Mouse (Mus musculus): ENCODE data around the gene Sobp. TPM values are rescaled to one million over a fixed set of nuclear protein-coding genes. Genes with fewer than 3 reads are reported as not detected.

The Sobp gene
- polyA plus RNA-seq, 1 experiment from 2014 or later, result 1.9 TPM

DNA sequence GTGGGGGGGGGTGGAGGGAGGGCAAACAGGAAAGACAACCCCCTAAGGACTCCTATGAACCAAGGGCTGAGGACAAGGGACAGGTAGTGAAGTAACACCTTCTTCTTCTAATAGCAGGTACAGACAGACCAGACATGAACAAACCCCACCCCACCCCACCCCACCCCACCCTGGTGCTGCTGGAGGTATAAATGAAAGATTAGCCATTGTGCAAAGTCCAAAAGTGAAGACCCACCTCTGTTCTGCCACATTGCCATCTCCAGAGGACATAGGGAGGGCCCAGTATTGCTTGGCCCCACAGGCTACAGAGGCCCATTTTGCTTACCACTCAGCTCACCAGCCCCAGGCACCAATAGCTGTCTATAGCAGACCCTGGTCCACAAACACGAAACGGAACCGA, 219.1 kb downstream of the Sobp start:
- H3K27ac ChIP-seq (ENCODE audit: low read length), result no peak overlapping the region
- H3K9me3 ChIP-seq (replicated peaks; ENCODE audit: control insufficient read depth, low read length), result peaks cover 4% of the 10 kb centered on the region; the same call in 1 of the 2 replicates
- ATAC-seq (replicated peaks; ENCODE audit: extremely low read depth, insufficient read depth, low FRiP score), result no peak
- H3K4me3 ChIP-seq (ENCODE audit: low read length), result no peak overlapping the region
- WGBS, result 92% methylated on average over 3 of the region's 3 CpGs
- H3K9ac ChIP-seq (ENCODE audit: low read length), result no peak overlapping the region
- peaks cover 5% of the 10 kb centered on the region for H3K4me1 ChIP-seq (ENCODE audit: control insufficient read depth, insufficient read depth, low read length)
- no peak overlapping the region for H3K4me2 ChIP-seq (ENCODE audit: low read depth, low read length)
- H3K36me3 ChIP-seq (ENCODE audit: control insufficient read depth, insufficient read depth), result no peaks in the 10 kb centered on the region
- H3K27me3 ChIP-seq (ENCODE audit: control insufficient read depth, insufficient read depth, low read length), result peaks cover 8% of the 10 kb centered on the region

DNA sequence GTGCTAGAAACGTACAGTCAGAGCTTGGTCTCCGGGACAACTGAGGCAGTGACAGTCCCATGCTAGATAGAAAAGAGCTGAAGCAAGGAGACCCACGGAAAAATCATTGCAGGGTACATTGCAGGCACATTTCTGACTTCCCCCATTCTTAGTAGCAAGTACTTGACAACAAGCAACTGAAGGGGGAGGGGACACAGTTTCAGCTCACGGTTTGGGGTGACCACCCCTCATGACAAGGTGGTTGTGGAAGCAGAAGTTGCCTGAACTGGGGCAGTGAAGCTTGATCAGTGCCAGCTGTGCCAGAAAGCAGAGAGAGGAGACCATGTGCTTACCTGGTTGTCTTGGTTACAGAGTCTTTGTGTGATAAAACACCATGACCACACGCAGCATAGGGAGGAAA, 220.7 kb downstream of the Sobp start:
- 66% methylated on average over 5 of the region's 5 CpGs for WGBS
- H3K4me3 ChIP-seq (ENCODE audit: low read length), result no peak overlapping the region
- H3K27me3 ChIP-seq (ENCODE audit: control insufficient read depth, insufficient read depth, low read length), result peaks cover 8% of the 10 kb centered on the region

More for the DNA sequence above, 220.7 kb downstream of the Sobp start:
- Histone ChIP-seq H3K36me3 (ENCODE audit: control insufficient read depth, insufficient read depth) (no peaks in the 10 kb centered on the region), H3K9me3 (replicated peaks; ENCODE audit: control insufficient read depth, low read length) (peaks cover 4% of the 10 kb centered on the region; the same call in 1 of the 2 replicates), H3K4me2 (ENCODE audit: low read depth, low read length) (no peak overlapping the region), H3K9ac (ENCODE audit: low read length) (no peak overlapping the region), H3K27ac (ENCODE audit: low read length) (no peak overlapping the region), H3K4me1 (ENCODE audit: control insufficient read depth, insufficient read depth, low read length) (peaks cover 13% of the 10 kb centered on the region)
- no peak for ATAC-seq (replicated peaks; ENCODE audit: extremely low read depth, insufficient read depth, low FRiP score)

Other genes starting within 250 kb of the Sobp start
- gene 9030612E09Rik, start 174 bp upstream of the Sobp start, polyA plus RNA-seq (2015; fragmentation: Nextera tagmentation; extraction: Ambion mirVana), result 0.69 and 0.92 TPM in 2 replicates
- 13.9 and 14.6 TPM in 2 replicates for gene Pdss2, start 47.0 kb upstream of the Sobp start, polyA plus RNA-seq (2015; fragmentation: Nextera tagmentation; extraction: Ambion mirVana)